Mouse (Mus musculus) limb, embryonic 13.5 days (tissue): ENCODE data around the gene Trpc5. TPM values are rescaled to one million over a fixed set of nuclear protein-coding genes. Genes with fewer than 3 reads are reported as not detected.

Experiments used
- ATAC-seq: fragments of 200-750 bp; cut with Nextera tagmentation; 2 replicates; pipeline ENCODE4 v1.8.0; 2017; ENCODE audit warnings: low read depth, moderate number of reproducible peaks, moderate TSS enrichment; ENCODE audit not compliant: low FRiP score
- H3K27ac ChIP-seq: fragments of 300-500 bp; sonication (generic); 2 replicates; pipeline ENCODE4 v1.5.1; 2015; ENCODE audit warnings: inconsistent platforms, mild to moderate bottlenecking, moderate library complexity
- H3K27me3 ChIP-seq: fragments of 300-500 bp; sonication (generic); 2 replicates; pipeline ENCODE4 v1.6.1; 2015; ENCODE audit warnings: mild to moderate bottlenecking, inconsistent platforms
- H3K36me3 ChIP-seq: fragments of 300-500 bp; sonication (generic); 2 replicates; pipeline ENCODE4 v1.6.1; 2015; ENCODE audit warnings: inconsistent platforms, mild to moderate bottlenecking, moderate library complexity
- H3K4me1 ChIP-seq: fragments of 300-500 bp; sonication (generic); 2 replicates; pipeline ENCODE4 v1.6.1; 2015; ENCODE audit warnings: inconsistent platforms
- H3K4me2 ChIP-seq: fragments of 300-500 bp; sonication (generic); replicated peaks from 2 replicates; pipeline ENCODE4 v1.6.1; 2015; ENCODE audit warnings: inconsistent platforms, mild to moderate bottlenecking, moderate library complexity
- H3K4me3 ChIP-seq: fragments of 300-500 bp; sonication (generic); 2 replicates; pipeline ENCODE4 v1.5.1; 2015; ENCODE audit warnings: moderate library complexity, mild to moderate bottlenecking, inconsistent platforms
- H3K9ac ChIP-seq: fragments of 300-500 bp; sonication (generic); 2 replicates; pipeline ENCODE4 v1.6.1; 2015; ENCODE audit warnings: mild to moderate bottlenecking, inconsistent platforms
- H3K9me3 ChIP-seq: fragments of 300-500 bp; sonication (generic); 2 replicates; pipeline ENCODE4 v1.6.1; 2016; ENCODE audit warnings: inconsistent platforms
- WGBS: fragments of 180-500 bp; shearing (Covaris S2); methylation state at CpG from one replicate; pipeline ENCODE4 v1.1.7; 2015; 5-methylcytosine and 5-hydroxymethylcytosine counted together
- polyA plus RNA-seq: library from polyadenylated mRNA; unstranded; fragments of >200 nt; fragmentation: Nextera tagmentation; extraction: Ambion mirVana; gene quantifications from 2 replicates; pipeline ENCODE4 v1.2.1, GENCODE M21; 2015

The Trpc5 gene
- 0.33 and 0.51 TPM in 2 replicates for polyA plus RNA-seq

- Histone ChIP-seq H3K9me3 (no peaks in the 10 kb centered on the region), H3K4me3 (peak within 1 kb of the TSS; percentile 45), H3K27me3 (peaks cover 74% of the 10 kb centered on the region), H3K4me1 (no peaks in the 10 kb centered on the region), H3K27ac (no peak within 1 kb of the TSS), H3K4me2 (peak within 1 kb of the TSS; percentile 66), H3K36me3 (no peaks in the 10 kb centered on the region), H3K9ac (peak within 1 kb of the TSS; percentile 50)
- 33% methylated on average over 1 of the region's 1 CpGs for WGBS
- ATAC-seq = no peak
These were observed at the start of gene Trpc5 for GRCm38 (mm10) chrX:144688142-144688206. TSS of gene Trpc5 (minus strand) at chrX:144688180.

GRCm38 (mm10) chrX:144716330-144716729, 28.4 kb upstream of the Trpc5 start:
- no peak for ATAC-seq
- H3K27ac ChIP-seq = no peak overlapping the region
- H3K27me3 ChIP-seq = no peaks in the 10 kb centered on the region; the same call in 1 of the 2 replicates
- 73% methylated on average over 1 of the region's 1 CpGs for WGBS
- H3K4me1 ChIP-seq = no peaks in the 10 kb centered on the region
- H3K9ac ChIP-seq = no peak overlapping the region
- H3K9me3 ChIP-seq = no peaks in the 10 kb centered on the region
- no peaks in the 10 kb centered on the region for H3K36me3 ChIP-seq
- H3K4me2 ChIP-seq = no peak overlapping the region
- H3K4me3 ChIP-seq = no peak overlapping the region

GRCm38 (mm10) chrX:144689859-144690181, 1.8 kb upstream of the Trpc5 start:
- Histone ChIP-seq H3K27ac (no peak overlapping the region), H3K9ac (no peak overlapping the region), H3K36me3 (no peaks in the 10 kb centered on the region), H3K4me3 (peak overlapping the region; percentile 45), H3K4me1 (no peaks in the 10 kb centered on the region), H3K27me3 (peaks cover 66% of the 10 kb centered on the region), H3K9me3 (no peaks in the 10 kb centered on the region), H3K4me2 (peak overlapping the region; percentile 66)
- WGBS = 15% methylated on average over 7 of the region's 7 CpGs
- ATAC-seq = peak; percentile 61

GRCm38 (mm10) chrX:144689119-144689858, 1.3 kb upstream of the Trpc5 start:
- Histone ChIP-seq H3K4me1 (no peaks in the 10 kb centered on the region), H3K9me3 (no peaks in the 10 kb centered on the region), H3K36me3 (no peaks in the 10 kb centered on the region), H3K27ac (no peak overlapping the region), H3K4me2 (peak overlapping the region; percentile 66), H3K27me3 (peaks cover 71% of the 10 kb centered on the region), H3K4me3 (peak overlapping the region; percentile 45), H3K9ac (peak overlapping the region; percentile 50)
- peak; percentile 57 for ATAC-seq
- WGBS = 15% methylated on average over 20 of the region's 21 CpGs

- peak within 1 kb of the TSS; percentile 66 for H3K4me2 ChIP-seq
- WGBS = 15% methylated on average over 11 of the region's 31 CpGs
- no peaks in the 10 kb centered on the region for H3K9me3 ChIP-seq
- H3K9ac ChIP-seq = peak within 1 kb of the TSS; percentile 50
- no peaks in the 10 kb centered on the region for H3K4me1 ChIP-seq
- no peaks in the 10 kb centered on the region for H3K36me3 ChIP-seq
- H3K27ac ChIP-seq = no peak within 1 kb of the TSS
- peak; percentile 8; the same call in 1 of the 2 replicates for ATAC-seq
- peaks cover 74% of the 10 kb centered on the region for H3K27me3 ChIP-seq
- H3K4me3 ChIP-seq = peak within 1 kb of the TSS; percentile 45
These were observed 483 bp upstream of the Trpc5 start, which contains the start of gene Rtl4 for GRCm38 (mm10) chrX:144688207-144689118. TSS of gene Rtl4 (plus strand) at chrX:144688907.

GRCm38 (mm10) chrX:144687742-144688141, 238 bp downstream of the Trpc5 start:
- WGBS = 17% methylated on average over 19 of the region's 20 CpGs
- Histone ChIP-seq H3K27me3 (peaks cover 74% of the 10 kb centered on the region), H3K9ac (no peak overlapping the region), H3K9me3 (no peaks in the 10 kb centered on the region), H3K27ac (no peak overlapping the region), H3K4me3 (peak overlapping the region; percentile 45), H3K4me1 (no peaks in the 10 kb centered on the region), H3K36me3 (no peaks in the 10 kb centered on the region), H3K4me2 (peak overlapping the region; percentile 66)
- no peak for ATAC-seq

- WGBS = 80% methylated on average over 2 of the region's 2 CpGs
- no peaks in the 10 kb centered on the region for H3K9me3 ChIP-seq
- no peak overlapping the region for H3K9ac ChIP-seq
- no peak overlapping the region for H3K27ac ChIP-seq
- H3K36me3 ChIP-seq = no peaks in the 10 kb centered on the region
- no peak overlapping the region for H3K4me3 ChIP-seq
- H3K4me1 ChIP-seq = no peaks in the 10 kb centered on the region
- no peak overlapping the region for H3K4me2 ChIP-seq
- no peak for ATAC-seq
- no peaks in the 10 kb centered on the region; the same call in 1 of the 2 replicates for H3K27me3 ChIP-seq
These were observed 35.8 kb downstream of the Trpc5 start for GRCm38 (mm10) chrX:144652196-144652595.

- Histone ChIP-seq H3K4me1 (no peaks in the 10 kb centered on the region), H3K9me3 (no peaks in the 10 kb centered on the region), H3K4me3 (no peak overlapping the region), H3K9ac (no peak overlapping the region), H3K27me3 (no peaks in the 10 kb centered on the region; the same call in 1 of the 2 replicates), H3K36me3 (no peaks in the 10 kb centered on the region), H3K4me2 (no peak overlapping the region), H3K27ac (no peak overlapping the region)
- 39% methylated on average over 1 of the region's 1 CpGs for WGBS
- ATAC-seq = no peak
These were observed 42.6 kb downstream of the Trpc5 start for GRCm38 (mm10) chrX:144645394-144645793.

- Histone ChIP-seq H3K4me1 (no peaks in the 10 kb centered on the region), H3K36me3 (no peaks in the 10 kb centered on the region), H3K4me2 (no peak overlapping the region), H3K9me3 (no peaks in the 10 kb centered on the region), H3K4me3 (no peak overlapping the region), H3K27me3 (no peaks in the 10 kb centered on the region; the same call in 1 of the 2 replicates), H3K9ac (no peak overlapping the region), H3K27ac (no peak overlapping the region)
- 69% methylated on average over 2 of the region's 3 CpGs for WGBS
- no peak for ATAC-seq
These were observed 43.2 kb downstream of the Trpc5 start for GRCm38 (mm10) chrX:144644756-144645155.

GRCm38 (mm10) chrX:144612753-144613152, 75.2 kb downstream of the Trpc5 start:
- Histone ChIP-seq H3K27ac (no peak overlapping the region), H3K4me3 (no peak overlapping the region), H3K9me3 (no peaks in the 10 kb centered on the region), H3K9ac (no peak overlapping the region), H3K4me2 (no peak overlapping the region), H3K27me3 (peaks cover 2% of the 10 kb centered on the region; the same call in 1 of the 2 replicates), H3K4me1 (no peaks in the 10 kb centered on the region), H3K36me3 (no peaks in the 10 kb centered on the region)
- no peak for ATAC-seq
- 72% methylated on average over 4 of the region's 4 CpGs for WGBS

- no peaks in the 10 kb centered on the region for H3K9me3 ChIP-seq
- no peak overlapping the region for H3K9ac ChIP-seq
- no peak overlapping the region for H3K4me3 ChIP-seq
- no peak overlapping the region for H3K27ac ChIP-seq
- H3K27me3 ChIP-seq = peaks cover 2% of the 10 kb centered on the region; the same call in 1 of the 2 replicates
- no peaks in the 10 kb centered on the region for H3K36me3 ChIP-seq
- WGBS = 50% methylated on average over 1 of the region's 1 CpGs
- no peak for ATAC-seq
- H3K4me2 ChIP-seq = no peak overlapping the region
- no peaks in the 10 kb centered on the region for H3K4me1 ChIP-seq
These were observed 151.5 kb downstream of the Trpc5 start for GRCm38 (mm10) chrX:144536431-144536830.

- H3K27me3 ChIP-seq = peaks cover 5% of the 10 kb centered on the region; the same call in 1 of the 2 replicates
- no peak overlapping the region for H3K4me3 ChIP-seq
- no peaks in the 10 kb centered on the region for H3K36me3 ChIP-seq
- WGBS = 75% methylated on average over 7 of the region's 7 CpGs
- no peak overlapping the region for H3K4me2 ChIP-seq
- no peak overlapping the region for H3K27ac ChIP-seq
- no peaks in the 10 kb centered on the region for H3K4me1 ChIP-seq
- ATAC-seq = no peak
- no peak overlapping the region for H3K9ac ChIP-seq
- no peaks in the 10 kb centered on the region for H3K9me3 ChIP-seq
These were observed 161.9 kb downstream of the Trpc5 start for GRCm38 (mm10) chrX:144526042-144526441.
